Mouse (Mus musculus) kidney, embryonic 16.5 days (tissue): Measurements from ENCODE around the gene Vax2. TPM values are rescaled to one million over a fixed set of nuclear protein-coding genes. Genes with fewer than 3 reads are reported as not detected.

Experiments used
- ATAC-seq: fragments of 200-750 bp; cut with Nextera tagmentation; 2 replicates; pipeline ENCODE4 v1.8.0; 2017; ENCODE audit warnings: moderate TSS enrichment; ENCODE audit not compliant: low FRiP score, low TSS enrichment
- H3K27ac ChIP-seq: fragments of 300-500 bp; sonication (generic); 2 replicates; pipeline ENCODE4 v1.5.1; 2014; ENCODE audit warnings: low read length
- H3K27me3 ChIP-seq: fragments of 300-500 bp; sonication (generic); 2 replicates; pipeline ENCODE4 v1.6.1; 2014; ENCODE audit warnings: low read length, control low read depth, mixed read lengths; ENCODE audit not compliant: insufficient read depth
- H3K36me3 ChIP-seq: fragments of 300-500 bp; sonication (generic); 2 replicates; pipeline ENCODE4 v1.6.1; 2014; ENCODE audit warnings: low read length, control low read depth, mixed read lengths; ENCODE audit not compliant: insufficient read depth
- H3K4me1 ChIP-seq: fragments of 300-500 bp; sonication (generic); 2 replicates; pipeline ENCODE4 v1.6.1; 2014; ENCODE audit warnings: low read length, control low read depth, mixed read lengths; ENCODE audit not compliant: insufficient read depth
- H3K4me2 ChIP-seq: fragments of 300-500 bp; sonication (generic); replicated peaks from 2 replicates; pipeline ENCODE4 v1.6.1; 2014; ENCODE audit warnings: low read depth, low read length
- H3K4me3 ChIP-seq: fragments of 300-500 bp; sonication (generic); 2 replicates; pipeline ENCODE4 v1.5.1; 2014; ENCODE audit warnings: mild to moderate bottlenecking, low read length
- H3K9ac ChIP-seq: fragments of 300-500 bp; sonication (generic); replicated peaks from 2 replicates; pipeline ENCODE4 v1.6.1; 2014; ENCODE audit warnings: low read length
- H3K9me3 ChIP-seq: fragments of 300-500 bp; sonication (generic); 2 replicates; pipeline ENCODE4 v1.6.1; 2016; ENCODE audit warnings: low read length, control low read depth
- WGBS: fragments of 180-500 bp; shearing (Covaris S2); extraction: QIAGEN DNeasy Blood & Tissue Kit; methylation state at CpG from one replicate; pipeline ENCODE4 v1.1.7; 2014; 5-methylcytosine and 5-hydroxymethylcytosine counted together
- polyA plus RNA-seq: library from polyadenylated mRNA; unstranded; fragments of >200 nt; fragmentation: Nextera tagmentation; extraction: Ambion mirVana; gene quantifications from 2 replicates; pipeline ENCODE4 v1.2.1, GENCODE M21; 2015

The Vax2 gene
- polyA plus RNA-seq, 1 experiment from 2014 or later, result not detected

GRCm38 (mm10) chr6:83707738-83708510, 3.1 kb upstream of the Vax2 start:
- Histone ChIP-seq H3K36me3 (no peaks in the 10 kb centered on the region), H3K4me3 (no peak overlapping the region), H3K27me3 (peaks cover 99% of the 10 kb centered on the region), H3K9me3 (no peaks in the 10 kb centered on the region), H3K27ac (no peak overlapping the region), H3K9ac (no peak overlapping the region), H3K4me2 (no peak overlapping the region), H3K4me1 (peaks cover 12% of the 10 kb centered on the region)
- no peak for ATAC-seq
- WGBS, result 3% methylated on average over 6 of the region's 6 CpGs

- Histone ChIP-seq H3K9ac (no peak overlapping the region), H3K4me1 (peaks cover 12% of the 10 kb centered on the region), H3K36me3 (no peaks in the 10 kb centered on the region), H3K4me3 (peak overlapping the region; percentile 50), H3K9me3 (no peaks in the 10 kb centered on the region), H3K27me3 (peaks cover 100% of the 10 kb centered on the region), H3K4me2 (peak overlapping the region; percentile 67), H3K27ac (no peak overlapping the region)
- ATAC-seq, result peak; percentile 43
- WGBS, result under 1% methylated on average over 31 of the region's 32 CpGs
Measured at GRCm38 (mm10) chr6:83710361-83711066, 550 bp upstream of the Vax2 start.

GRCm38 (mm10) chr6:83711725-83712475, 836 bp downstream of the Vax2 start:
- peaks cover 99% of the 10 kb centered on the region for H3K27me3 ChIP-seq
- no peak overlapping the region for H3K27ac ChIP-seq
- no peak for ATAC-seq
- no peaks in the 10 kb centered on the region for H3K36me3 ChIP-seq
- H3K9ac ChIP-seq, result no peak overlapping the region
- no peaks in the 10 kb centered on the region for H3K9me3 ChIP-seq
- H3K4me1 ChIP-seq, result peaks cover 12% of the 10 kb centered on the region
- under 1% methylated on average over 45 of the region's 45 CpGs for WGBS
- peak overlapping the region; percentile 50 for H3K4me3 ChIP-seq
- H3K4me2 ChIP-seq, result peak overlapping the region; percentile 67

- H3K4me1 ChIP-seq, result peaks cover 12% of the 10 kb centered on the region
- H3K36me3 ChIP-seq, result no peaks in the 10 kb centered on the region
- peaks cover 99% of the 10 kb centered on the region for H3K27me3 ChIP-seq
- H3K4me2 ChIP-seq, result no peak overlapping the region
- no peak overlapping the region for H3K27ac ChIP-seq
- H3K4me3 ChIP-seq, result no peak overlapping the region
- H3K9ac ChIP-seq, result no peak overlapping the region
- H3K9me3 ChIP-seq, result no peaks in the 10 kb centered on the region
- ATAC-seq, result no peak
- WGBS, result 3% methylated on average over 12 of the region's 12 CpGs
Measured at GRCm38 (mm10) chr6:83713271-83714136, 2.4 kb downstream of the Vax2 start.

GRCm38 (mm10) chr6:83714221-83715123, 3.4 kb downstream of the Vax2 start:
- H3K27me3 ChIP-seq, result peaks cover 98% of the 10 kb centered on the region
- peaks cover 12% of the 10 kb centered on the region for H3K4me1 ChIP-seq
- no peak overlapping the region for H3K9ac ChIP-seq
- WGBS, result under 1% methylated on average over 34 of the region's 34 CpGs
- no peaks in the 10 kb centered on the region for H3K36me3 ChIP-seq
- no peak for ATAC-seq
- H3K4me3 ChIP-seq, result no peak overlapping the region
- H3K4me2 ChIP-seq, result 0 out of 2 replicates have a peak overlapping the region, but pooled peaks have one; percentile 4
- H3K9me3 ChIP-seq, result no peaks in the 10 kb centered on the region
- H3K27ac ChIP-seq, result no peak overlapping the region

GRCm38 (mm10) chr6:83715461-83716196, 4.6 kb downstream of the Vax2 start:
- no peak overlapping the region for H3K9ac ChIP-seq
- no peak overlapping the region for H3K4me2 ChIP-seq
- peaks cover 97% of the 10 kb centered on the region for H3K27me3 ChIP-seq
- H3K4me3 ChIP-seq, result 0 out of 2 replicates have a peak overlapping the region, but pooled peaks have one; percentile 1
- H3K4me1 ChIP-seq, result peaks cover 7% of the 10 kb centered on the region
- H3K9me3 ChIP-seq, result no peaks in the 10 kb centered on the region
- no peak overlapping the region for H3K27ac ChIP-seq
- no peaks in the 10 kb centered on the region for H3K36me3 ChIP-seq
- ATAC-seq, result no peak
- 2% methylated on average over 30 of the region's 30 CpGs for WGBS

GRCm38 (mm10) chr6:83717026-83717425, 6.0 kb downstream of the Vax2 start:
- H3K4me3 ChIP-seq, result no peak overlapping the region
- WGBS, result under 1% methylated on average over 8 of the region's 8 CpGs
- H3K27ac ChIP-seq, result no peak overlapping the region
- H3K9ac ChIP-seq, result no peak overlapping the region
- peaks cover 2% of the 10 kb centered on the region; the same call in 1 of the 2 replicates for H3K4me1 ChIP-seq
- H3K36me3 ChIP-seq, result no peaks in the 10 kb centered on the region
- no peak overlapping the region for H3K4me2 ChIP-seq
- no peaks in the 10 kb centered on the region for H3K9me3 ChIP-seq
- peaks cover 97% of the 10 kb centered on the region for H3K27me3 ChIP-seq
- no peak for ATAC-seq

GRCm38 (mm10) chr6:83722526-83722925, 11.5 kb downstream of the Vax2 start:
- H3K27me3 ChIP-seq, result peaks cover 75% of the 10 kb centered on the region
- no peak overlapping the region for H3K9ac ChIP-seq
- no peak for ATAC-seq
- no peaks in the 10 kb centered on the region for H3K9me3 ChIP-seq
- no peak overlapping the region for H3K4me2 ChIP-seq
- no peak overlapping the region for H3K4me3 ChIP-seq
- H3K27ac ChIP-seq, result no peak overlapping the region
- H3K4me1 ChIP-seq, result no peaks in the 10 kb centered on the region
- no peaks in the 10 kb centered on the region for H3K36me3 ChIP-seq
- WGBS, result 13% methylated on average over 6 of the region's 6 CpGs
